Mouse (Mus musculus) layer of hippocampus, adult 9-11 months (tissue): ENCODE measurements around the gene Dpagt1.
"Not testable (repeated sequence)": the region's sequence is repeated elsewhere in the genome, so short reads cannot be mapped to it uniquely, and the experiment has no call there.

Experiments used
- DNase-seq: peaks from one replicate; pipeline ENCODE4 v3.0.0; 2022

The Dpagt1 gene

GRCm38 (mm10) chr9:44319105-44319886 lies 6.5 kb upstream of the Dpagt1 start:
- DNase-seq = no peak

GRCm38 (mm10) chr9:44319887-44320798 lies 5.7 kb upstream of the Dpagt1 start, which contains the start of gene C2cd2l:
C2cd2l (minus strand) TSS chr9:44320285.
- DNase-seq = peak; percentile 97

- peak; percentile 72 for DNase-seq
Observed at GRCm38 (mm10) chr9:44320799-44321133, 5.1 kb upstream of the Dpagt1 start.

- not testable (repeated sequence) for DNase-seq
Observed at GRCm38 (mm10) chr9:44323656-44324055, 2.2 kb upstream of the Dpagt1 start.

- DNase-seq = no peak
Observed at GRCm38 (mm10) chr9:44324147-44324546, 1.7 kb upstream of the Dpagt1 start.

GRCm38 (mm10) chr9:44325032-44325767 lies 619 bp upstream of the Dpagt1 start:
- not testable (repeated sequence) for DNase-seq

- peak; percentile 91 for DNase-seq
Observed at GRCm38 (mm10) chr9:44326371-44327063, 698 bp downstream of the Dpagt1 start.

- DNase-seq = no peak
Observed at GRCm38 (mm10) chr9:44327064-44327711, 1.4 kb downstream of the Dpagt1 start.

- no peak for DNase-seq
Observed at GRCm38 (mm10) chr9:44327926-44328325, 2.1 kb downstream of the Dpagt1 start.

- no peak for DNase-seq
Observed at GRCm38 (mm10) chr9:44330736-44331135, 4.9 kb downstream of the Dpagt1 start.

GRCm38 (mm10) chr9:44332918-44333638 lies 7.3 kb downstream of the Dpagt1 start:
- DNase-seq = no peak

GRCm38 (mm10) chr9:44334396-44335330 lies 8.8 kb downstream of the Dpagt1 start, which contains the start of gene H2afx:
H2afx (plus strand) TSS chr9:44334694.
- DNase-seq = peak; percentile 100

- DNase-seq = no peak
Observed at GRCm38 (mm10) chr9:44335331-44336092, 9.7 kb downstream of the Dpagt1 start.

GRCm38 (mm10) chr9:44336093-44336406 lies 10.2 kb downstream of the Dpagt1 start:
- no peak for DNase-seq

GRCm38 (mm10) chr9:44336513-44336912 lies 10.7 kb downstream of the Dpagt1 start:
- DNase-seq = not testable (repeated sequence)

- no peak for DNase-seq
Observed at GRCm38 (mm10) chr9:44336964-44337363, 11.1 kb downstream of the Dpagt1 start.

GRCm38 (mm10) chr9:44337436-44338169 lies 11.8 kb downstream of the Dpagt1 start:
- DNase-seq = no peak

GRCm38 (mm10) chr9:44338574-44338973 lies 12.8 kb downstream of the Dpagt1 start:
- DNase-seq = no peak

GRCm38 (mm10) chr9:44341487-44341886 lies 15.7 kb downstream of the Dpagt1 start:
- DNase-seq = no peak
